Mouse (Mus musculus) left cerebral cortex, postnatal 10 days (tissue): ENCODE data around the gene Ccl27a. TPM values are rescaled to one million over a fixed set of nuclear protein-coding genes. Genes with fewer than 3 reads are reported as not detected.
A peak's percentile ranks its signal among the peaks of the same experiment; 100 is the strongest.

Source experiments
- DNase-seq, 2 experiments: peaks; one replicate each; pipeline ENCODE4 v3.0.0; 2021 to 2022; ENCODE audit warnings: low spot score in 2 of 2, mixed read lengths in 1 of 2; ENCODE audit errors: extremely low spot score in 1 of 2
- intact Hi-C: fragments of 180-260 bp; cut with DNase I; formaldehyde crosslinking; loops from one replicate; pipeline ENCODE4 v1.15.1; 2025
- total RNA-seq, 2 experiments: library from RNA; stranded (reverse); gene quantifications; 2 replicates each; pipeline ENCODE4 v1.2.3; 2021

Gene Ccl27a
- total RNA-seq, 2 experiments from 2014 or later, result 263 to 283 TPM

DNA sequence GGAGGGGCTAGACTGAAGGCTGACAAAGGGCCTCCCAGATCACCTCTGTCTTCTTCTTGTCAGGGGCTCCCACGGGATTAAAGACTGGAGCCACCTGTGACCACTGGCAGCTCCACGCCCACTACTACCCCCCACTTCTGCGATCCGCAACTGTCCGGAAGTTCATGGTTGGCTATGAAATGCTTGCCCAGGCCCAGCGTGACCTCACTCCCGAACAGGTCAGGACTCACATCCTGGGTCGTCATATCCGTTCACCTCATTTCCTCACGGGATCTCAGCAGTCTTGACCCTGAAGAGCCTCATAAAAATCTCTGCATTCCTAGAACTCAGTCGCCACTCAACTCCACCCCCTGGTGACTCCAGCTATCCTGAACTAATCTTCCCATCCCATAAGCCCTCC, 16.0 kb downstream of the Ccl27a start:
- DNase-seq, result no peak
- intact Hi-C loops, result no loop called here

DNA sequence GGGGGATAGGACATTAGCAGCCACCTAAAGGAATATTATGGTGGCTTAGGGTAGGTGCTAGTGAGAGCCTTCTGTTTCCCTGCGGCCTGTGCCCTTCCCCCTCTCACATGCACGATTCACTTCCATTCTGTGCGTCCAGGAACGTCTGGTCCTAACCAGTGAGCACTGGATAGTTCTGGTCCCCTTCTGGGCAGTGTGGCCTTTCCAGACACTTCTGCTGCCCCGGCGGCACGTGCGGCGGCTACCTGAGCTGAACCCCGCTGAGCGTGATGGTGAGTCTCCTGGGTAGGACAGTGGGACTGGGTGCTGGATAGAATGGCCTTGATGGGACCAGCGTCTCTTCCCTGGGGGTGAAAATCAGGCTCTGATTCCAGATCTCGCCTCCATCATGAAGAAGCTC, 16.7 kb downstream of the Ccl27a start:
- intact Hi-C loops, result no loop called here
- no peak for DNase-seq

DNA sequence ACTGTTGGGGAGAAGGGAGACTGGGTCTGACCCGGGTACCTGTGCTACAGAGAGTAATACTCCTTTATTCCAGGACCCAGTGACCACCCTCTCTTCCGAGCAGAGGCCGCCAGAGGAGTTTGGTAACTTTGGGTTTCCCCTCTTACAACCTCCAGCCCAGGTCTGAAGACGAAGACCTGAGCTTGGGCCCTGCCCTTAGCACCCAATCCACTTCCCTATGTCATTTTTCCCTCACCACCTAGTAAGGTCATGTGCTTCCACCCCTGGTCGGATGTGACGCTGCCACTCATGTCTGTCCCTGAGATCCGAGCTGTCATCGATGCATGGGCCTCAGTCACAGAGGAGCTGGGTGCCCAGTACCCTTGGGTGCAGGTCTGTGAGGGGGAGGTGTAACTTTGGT, 17.6 kb downstream of the Ccl27a start:
- DNase-seq, result no peak
- intact Hi-C loops, result no loop called here

DNA sequence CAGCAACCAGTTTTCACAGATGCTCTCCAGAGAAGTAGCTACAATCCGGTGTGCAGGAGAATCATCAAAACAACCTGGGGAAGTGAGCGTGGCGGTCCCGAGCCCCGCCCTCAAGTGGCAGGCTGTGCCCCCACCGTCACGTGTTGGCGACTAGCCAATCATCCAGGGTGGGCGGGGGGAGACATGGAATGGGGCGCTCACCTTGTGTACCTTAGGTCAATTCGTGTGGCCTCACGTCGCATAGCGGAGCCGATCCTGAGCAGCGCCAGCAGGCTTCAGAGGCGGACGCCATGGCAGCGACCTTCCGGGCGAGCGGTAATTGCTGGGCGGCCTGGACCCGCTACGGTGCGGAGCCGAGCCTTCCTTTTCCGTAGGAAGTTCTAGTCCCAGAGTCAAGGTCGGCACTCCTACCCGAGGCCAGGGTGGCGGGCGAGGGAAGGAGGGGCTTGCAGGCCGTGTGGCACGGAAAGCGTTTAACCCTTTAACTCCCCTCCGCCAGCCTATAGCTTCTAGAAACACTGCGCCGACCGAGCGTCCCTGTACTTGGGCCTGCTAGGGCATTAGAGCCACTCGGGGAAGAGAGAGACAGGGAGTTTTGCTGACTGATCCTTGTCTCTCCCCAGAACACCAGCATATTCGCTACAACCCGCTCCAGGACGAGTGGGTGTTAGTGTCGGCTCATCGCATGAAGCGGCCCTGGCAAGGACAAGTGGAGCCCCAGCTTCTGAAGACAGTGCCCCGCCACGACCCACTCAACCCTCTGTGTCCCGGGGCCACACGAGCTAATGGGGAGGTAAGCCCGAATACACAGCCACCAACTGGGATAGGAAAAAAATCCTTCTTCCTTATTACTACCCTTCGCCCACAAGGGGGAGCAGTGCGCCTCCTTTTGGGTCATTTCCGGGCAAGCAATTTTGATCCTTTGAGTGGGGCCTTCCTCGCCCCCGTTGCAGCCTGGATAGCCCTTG, 18.4 kb downstream of the Ccl27a start, which contains the start of gene Sigmar1:
Sigmar1 (minus strand) TSS at position 820 of the 968 bp plus-strand sequence.
- DNase-seq, result peak; percentile 72 to 89
- intact Hi-C loops, result no loop called here

DNA sequence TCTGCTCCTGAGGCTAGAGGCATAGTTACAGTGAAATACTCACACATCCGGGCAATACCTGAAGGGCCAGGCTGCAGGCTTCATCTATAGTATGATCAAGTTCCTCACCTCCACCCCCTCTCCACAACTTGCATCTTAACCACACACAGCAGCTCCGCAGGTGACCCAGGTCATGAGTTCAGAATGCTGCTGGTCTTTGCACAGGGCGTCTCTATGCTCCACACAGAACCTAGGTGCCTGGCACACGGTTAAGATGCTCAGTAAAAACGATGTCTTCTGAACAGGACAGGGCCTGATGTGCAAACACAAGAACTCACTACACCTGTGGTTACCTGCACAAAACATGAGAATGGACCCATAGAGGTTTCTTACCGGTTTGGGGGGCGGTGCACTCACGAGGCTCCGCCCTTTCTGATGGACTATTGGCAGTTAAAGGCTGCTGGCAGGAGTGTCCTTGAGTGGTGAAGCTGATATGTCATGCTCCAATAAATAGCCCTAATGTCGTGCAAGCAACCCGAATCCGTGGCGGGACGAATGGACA, 19.2 kb downstream of the Ccl27a start, which contains the start of gene Galt:
Galt (plus strand) TSS at position 432 of the 541 bp plus-strand sequence.
- intact Hi-C loops, result no loop called here
- no peak for DNase-seq

DNA sequence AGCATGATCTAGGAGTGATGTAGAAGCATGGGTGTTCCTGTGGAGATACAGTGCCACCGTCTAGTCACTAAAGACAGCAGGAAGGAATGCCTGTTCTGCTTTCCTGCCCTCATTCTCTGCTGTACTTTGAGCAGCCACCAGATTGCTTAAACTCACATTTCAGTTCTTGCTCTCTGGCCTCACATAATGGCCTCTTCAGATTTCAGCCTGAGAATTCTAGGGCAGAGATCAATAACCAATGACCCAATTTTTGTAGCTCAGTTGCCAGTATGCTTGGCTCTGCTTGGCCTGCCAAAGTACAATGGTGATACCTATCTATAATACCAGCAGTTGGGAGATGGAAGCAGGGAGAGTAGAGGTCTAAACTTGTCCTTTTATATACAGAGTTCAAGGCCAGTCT, 29.0 kb downstream of the Ccl27a start:
- DNase-seq, result no peak
- intact Hi-C loops, result no loop called here

DNA sequence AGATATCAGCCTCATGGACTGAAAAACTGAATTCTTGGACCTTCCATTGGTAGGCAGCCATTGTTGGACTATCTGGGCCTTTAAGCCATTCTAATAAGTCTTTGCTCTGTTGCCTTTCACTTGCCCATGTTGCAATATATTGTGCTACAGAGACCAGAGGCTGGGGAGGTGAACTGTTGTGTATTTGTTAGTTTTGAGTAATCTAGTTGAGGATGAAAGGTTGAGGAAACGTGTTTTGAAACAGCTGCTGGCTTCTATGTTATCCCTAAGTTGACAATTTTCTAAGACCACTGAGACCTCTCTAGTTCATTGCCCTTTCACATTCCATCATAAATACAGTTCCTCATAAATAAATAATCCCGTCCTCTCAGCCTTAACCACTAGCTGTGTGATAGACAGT, 29.9 kb downstream of the Ccl27a start:
- no peak for DNase-seq
- intact Hi-C loops, result no loop called here

DNA sequence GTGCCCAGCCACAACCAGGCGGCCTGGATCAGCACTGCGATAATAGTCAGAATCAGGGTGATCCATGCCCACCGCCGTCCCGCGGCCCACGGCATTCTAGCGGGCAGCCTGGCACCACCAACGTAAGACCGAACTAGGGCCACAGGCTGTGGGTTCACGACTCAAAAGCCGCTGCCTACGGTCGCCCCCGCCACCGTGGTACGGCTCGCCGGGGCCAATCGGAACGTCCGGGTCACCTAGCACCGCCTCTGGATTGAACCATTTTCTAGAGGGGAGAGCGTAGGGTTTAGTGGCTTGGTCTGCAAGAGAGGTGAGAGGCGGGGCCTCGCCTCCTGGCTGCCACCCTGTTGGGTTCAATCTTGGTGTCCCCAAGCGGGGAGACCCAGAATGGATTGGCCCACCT, 32.9 kb downstream of the Ccl27a start:
- peak; percentile 93 to 94 for DNase-seq
- intact Hi-C loops, result no loop called here

DNA sequence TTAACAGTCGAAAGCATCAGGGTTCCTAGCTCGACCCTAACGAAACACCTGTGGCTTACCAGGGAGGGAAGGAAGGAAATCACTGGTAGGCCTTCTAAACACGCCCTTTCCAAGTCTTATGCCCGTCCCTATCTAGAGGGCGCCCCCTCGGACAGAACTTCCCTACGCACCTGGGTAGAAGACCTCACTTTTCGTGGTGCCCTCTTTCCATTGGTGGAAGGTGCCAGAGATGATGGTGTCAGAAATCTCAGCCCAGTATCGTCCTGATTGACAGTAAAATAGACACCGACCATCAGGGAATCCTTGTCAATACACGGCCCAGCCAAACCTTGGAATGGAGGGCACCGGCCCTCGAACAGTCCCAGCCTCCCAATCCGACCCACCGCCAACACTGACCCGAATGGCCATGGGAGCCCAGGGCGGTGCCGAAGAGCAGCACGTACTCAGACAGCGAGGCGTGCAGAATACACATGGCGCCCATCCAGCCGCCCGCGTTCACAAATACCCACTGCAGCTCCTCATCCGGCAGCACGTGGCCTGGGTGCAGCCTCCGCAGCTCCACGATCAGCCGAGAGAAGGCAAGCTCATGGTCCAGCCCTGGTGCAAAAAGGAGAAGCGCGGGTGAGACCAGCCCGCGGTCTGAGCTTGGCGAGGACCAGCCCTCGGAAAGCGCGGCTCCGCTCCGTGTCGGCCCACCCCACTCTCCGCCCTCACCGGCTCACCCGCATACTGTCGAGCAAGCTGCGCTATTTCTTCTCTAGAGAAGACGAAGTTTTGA, 33.5 kb downstream of the Ccl27a start:
- intact Hi-C loops, result no loop called here
- DNase-seq, result peak; percentile 63 to 83

DNA sequence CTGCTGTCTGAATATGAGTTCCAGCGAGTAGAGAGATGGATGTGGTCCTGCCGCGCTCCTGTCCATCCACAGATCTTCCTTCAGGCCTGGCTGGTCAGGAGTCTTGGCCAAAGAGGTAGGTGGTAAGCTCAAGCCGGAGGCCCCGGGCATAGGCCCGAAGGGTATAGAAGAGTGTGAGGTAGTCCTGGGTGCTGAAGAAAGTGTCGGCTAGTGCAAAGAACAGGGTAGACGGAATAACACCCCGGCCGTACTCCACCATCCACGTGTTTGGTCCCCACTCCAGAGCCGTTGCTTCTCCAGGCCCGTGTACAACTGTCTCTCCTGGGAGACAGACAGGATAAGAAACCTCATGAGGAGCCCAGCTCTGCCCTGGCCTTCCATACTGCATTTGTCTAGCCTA, 34.8 kb downstream of the Ccl27a start:
- intact Hi-C loops, result no loop called here
- DNase-seq, result no peak

DNA sequence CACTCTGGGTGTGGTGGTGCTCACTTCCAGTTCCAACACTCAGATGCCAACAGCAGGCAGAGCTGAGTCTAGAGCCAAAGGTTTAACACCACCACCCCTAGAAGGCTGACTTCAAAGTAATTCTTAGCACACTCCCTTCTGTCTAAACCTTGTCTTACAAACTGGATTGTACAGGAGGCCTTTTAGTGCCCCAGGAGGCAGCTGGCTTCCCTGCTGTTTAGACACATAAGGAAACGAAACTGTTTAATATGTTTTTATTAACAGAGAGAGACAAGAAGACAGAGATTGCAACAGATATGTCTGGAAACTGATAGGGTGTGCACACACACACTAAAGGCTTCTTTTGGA, 35.8 kb downstream of the Ccl27a start:
- DNase-seq, result no peak
- intact Hi-C loops, result no loop called here

DNA sequence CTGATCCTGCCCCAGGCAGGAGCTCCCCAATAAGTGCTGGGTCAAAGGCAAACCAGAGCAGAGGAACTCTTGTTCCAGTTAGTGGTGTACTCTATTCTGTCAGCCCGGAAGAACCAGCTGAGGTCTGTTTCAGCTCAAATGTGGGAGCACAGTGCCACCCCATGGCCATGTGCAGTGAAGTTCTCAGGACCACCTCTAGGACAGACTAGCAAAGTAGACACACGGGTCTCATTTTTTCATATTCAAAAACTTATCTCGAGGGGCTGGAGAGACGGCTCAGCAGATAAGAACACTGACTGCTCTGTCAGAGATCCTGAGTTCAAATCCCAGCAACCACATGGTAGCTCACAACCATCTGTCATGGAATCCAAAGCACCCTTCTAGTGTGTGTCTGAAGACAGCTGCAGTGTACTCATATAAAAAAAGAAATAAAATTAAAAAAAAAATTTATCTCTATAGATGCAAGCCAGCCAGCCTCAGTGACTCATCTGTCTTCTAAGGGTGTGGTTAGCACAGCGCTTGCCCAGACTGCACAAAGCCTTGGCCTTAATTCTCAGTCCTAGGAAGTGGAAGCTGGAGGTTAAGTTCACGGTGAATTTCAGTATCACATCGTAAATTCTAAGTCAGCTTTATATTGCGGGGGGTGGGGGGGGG, 36.3 kb downstream of the Ccl27a start:
- intact Hi-C loops, result no loop called here
- DNase-seq, result peak; percentile 74 to 76

DNA sequence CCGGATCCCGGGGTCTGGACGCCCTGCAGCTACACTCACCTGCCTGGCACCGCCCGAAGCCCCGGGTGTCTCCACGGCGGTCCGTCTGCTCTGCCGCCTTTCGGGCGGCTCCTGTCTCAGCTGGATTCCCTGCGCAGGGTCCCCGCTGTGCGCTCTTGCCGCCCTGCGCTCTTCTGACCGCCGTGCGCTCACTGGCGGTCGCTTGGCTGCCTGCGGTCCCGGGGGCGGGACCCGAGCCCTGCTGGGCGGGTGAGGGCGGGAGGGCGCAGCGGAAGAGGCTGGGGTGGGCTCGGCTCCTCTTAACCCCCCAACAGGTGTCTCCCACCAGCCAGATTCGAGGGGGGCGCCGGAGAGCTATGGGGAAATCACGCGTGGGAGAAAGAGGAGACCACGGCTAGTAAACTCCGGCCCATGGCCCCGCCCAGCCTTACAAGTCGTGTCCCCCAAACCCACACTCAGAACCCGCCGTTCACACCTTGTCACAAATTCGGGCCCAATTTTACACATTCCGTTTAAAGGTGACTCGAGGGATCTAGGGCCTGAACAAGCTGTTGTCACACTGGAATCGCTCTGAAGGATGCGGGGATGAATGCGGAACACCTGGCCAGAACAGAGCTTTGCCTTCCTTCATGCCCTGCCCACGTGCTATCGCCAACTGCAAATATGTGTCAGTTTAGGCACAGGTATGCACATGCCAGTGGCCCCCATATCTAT, 42.8 kb downstream of the Ccl27a start, which contains the start of gene Arid3c:
Arid3c (minus strand) TSS at position 91 of the 714 bp plus-strand sequence.
- no peak for DNase-seq
- intact Hi-C loops, result no loop called here

DNA sequence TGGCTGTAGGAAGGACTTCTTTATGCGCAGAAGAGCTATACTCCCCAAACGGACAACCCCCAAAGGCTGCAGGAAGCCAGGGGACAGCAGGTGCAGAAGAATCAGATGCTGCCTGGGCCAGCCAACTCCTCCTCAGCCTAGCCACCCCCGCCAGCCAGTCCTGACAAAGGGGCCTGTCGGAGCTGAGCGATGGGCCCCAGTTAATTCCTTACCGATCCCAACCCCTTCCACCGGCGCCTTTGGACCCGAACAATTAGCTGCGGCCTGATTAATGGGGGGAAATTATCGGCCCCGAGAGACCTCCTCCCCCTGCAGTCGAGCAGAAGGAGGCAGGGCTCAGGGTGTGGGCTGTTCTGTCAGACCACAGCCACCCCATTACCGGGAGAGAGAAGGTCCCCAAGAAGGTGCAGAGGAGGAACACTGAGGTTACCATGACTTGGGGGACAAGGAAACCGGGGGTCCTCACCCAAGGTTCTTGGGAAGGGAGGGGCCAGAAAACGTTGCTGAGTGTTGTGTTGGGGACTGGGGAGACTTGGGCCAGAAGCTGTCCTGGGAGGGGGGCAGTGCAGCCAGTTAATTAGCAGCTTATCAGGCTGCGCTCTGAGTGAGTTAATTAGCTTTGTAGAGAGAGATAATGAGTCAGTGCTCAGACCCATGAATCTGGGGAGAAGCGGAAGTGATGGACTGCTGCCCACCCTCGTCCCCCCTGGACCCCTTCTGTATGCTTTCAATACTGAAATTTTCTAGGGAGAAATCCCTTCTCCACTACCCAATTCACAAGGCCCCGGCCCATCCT, 47.0 kb downstream of the Ccl27a start:
- intact Hi-C loops, result no loop called here
- no peak for DNase-seq

DNA sequence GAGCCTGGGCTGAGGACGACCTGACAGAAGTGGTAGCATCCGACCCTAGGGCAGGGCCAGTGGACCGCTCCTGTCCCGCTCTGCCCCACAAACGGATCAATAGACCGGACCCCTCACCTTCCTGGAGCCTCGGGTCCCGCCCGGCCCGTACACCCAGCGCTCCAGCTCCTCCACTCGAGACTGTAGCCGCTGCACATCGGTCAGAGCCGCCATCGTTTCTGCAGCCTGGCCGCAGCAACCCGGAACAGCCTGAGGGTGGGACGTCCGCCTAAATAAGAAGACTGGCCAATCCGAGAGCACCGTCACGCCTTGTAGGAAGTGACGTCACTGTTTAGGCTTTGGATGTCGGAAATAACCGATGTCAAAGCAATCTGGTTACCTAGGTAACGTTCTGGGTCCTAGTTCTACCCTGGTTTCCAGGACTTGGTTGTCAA, 51.1 kb downstream of the Ccl27a start, which contains the start of gene Dctn3:
Dctn3 (minus strand) TSS at position 253 of the 434 bp plus-strand sequence.
- peak; percentile 92 to 96 for DNase-seq
- intact Hi-C loops, result no loop called here
